Comparison of ENCODE assay signal across 8 mouse cellular contexts in the genomic region with DNA sequence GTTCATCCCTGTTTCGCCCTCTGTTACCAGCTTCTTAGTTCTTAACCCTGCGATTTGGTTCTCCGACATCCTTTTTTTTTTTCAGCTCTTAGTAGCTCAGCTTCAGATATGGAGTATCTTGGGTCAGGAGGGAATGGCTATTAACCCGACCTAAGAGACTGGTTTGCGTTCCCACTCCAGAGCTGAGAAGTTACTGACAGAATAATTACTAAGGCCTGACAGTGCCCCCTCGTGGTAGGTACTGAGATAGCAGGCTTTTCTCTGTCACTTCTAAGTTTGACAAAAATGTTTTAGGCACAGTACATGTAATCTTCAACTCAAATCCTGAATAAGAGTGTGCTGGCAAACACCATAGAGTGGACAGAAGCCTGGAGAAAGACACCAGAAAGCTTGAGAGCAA. TPM values are rescaled to one million over a fixed set of nuclear protein-coding genes. Genes with fewer than 3 reads are reported as not detected.
DNase-seq lines count a peak whose midpoint lies in the region; ATAC-seq and TF ChIP-seq lines count a peak whose summit lies in the region.

No protein-coding gene starts in this region.

- no peaks in the 10 kb centered on the region for H3K27me3 ChIP-seq in heart, embryonic 11.5 days (ENCODE audit: control insufficient read depth, insufficient read depth, low read length)
- no peaks in the 10 kb centered on the region for H3K27me3 ChIP-seq in forebrain, embryonic 12.5 days
- H3K27me3 ChIP-seq in hindbrain, postnatal 0 days (ENCODE audit: insufficient read depth, low read length), result no peaks in the 10 kb centered on the region

- H3K4me3 ChIP-seq in heart, embryonic 11.5 days (ENCODE audit: low read depth, low read length), result no peak overlapping the region
- no peak overlapping the region for H3K4me3 ChIP-seq in forebrain, embryonic 12.5 days (replicated peaks)
- H3K4me3 ChIP-seq in hindbrain, postnatal 0 days (ENCODE audit: low read length), result no peak overlapping the region

- no peak overlapping the region for H3K9ac ChIP-seq in heart, embryonic 11.5 days (ENCODE audit: low read depth, low read length)
- no peak overlapping the region for H3K9ac ChIP-seq in forebrain, embryonic 12.5 days
- H3K9ac ChIP-seq in hindbrain, postnatal 0 days (replicated peaks; ENCODE audit: low read length), result no peak overlapping the region

- peak; percentile 63 to 86 for DNase-seq in heart, adult 18-20 months
- peak; percentile 32 for DNase-seq in c-Kit-positive CD71-negative TER-119-negative erythroid progenitor cells, embryonic 14.5 days (ENCODE audit: low read depth)
- peak; percentile 88 for DNase-seq in hindbrain, postnatal 0 days (ENCODE audit: low spot score)
- DNase-seq in left cerebral cortex, adult 11 months (ENCODE audit: low spot score), result peak; percentile 42
- DNase-seq in spleen, postnatal 36 days (ENCODE audit: low spot score in 2 of 2), result peak; percentile 44 to 45

- no peak overlapping the region for H3K27ac ChIP-seq in heart, embryonic 11.5 days (ENCODE audit: low read depth, low read length)
- H3K27ac ChIP-seq in forebrain, embryonic 12.5 days, result no peak overlapping the region
- H3K27ac ChIP-seq in hindbrain, postnatal 0 days, result no peak overlapping the region

- H3K36me3 ChIP-seq in heart, embryonic 11.5 days (ENCODE audit: control insufficient read depth, insufficient read depth, low read length), result peaks cover 2% of the 10 kb centered on the region; the same call in 1 of the 2 replicates
- H3K36me3 ChIP-seq in forebrain, embryonic 12.5 days (replicated peaks), result no peaks in the 10 kb centered on the region; the same call in 1 of the 2 replicates
- H3K36me3 ChIP-seq in hindbrain, postnatal 0 days (ENCODE audit: insufficient read depth, low read length), result no peaks in the 10 kb centered on the region

- no peak for ATAC-seq in heart, embryonic 11.5 days (replicated peaks; ENCODE audit: insufficient number of reproducible peaks, low FRiP score, low TSS enrichment)
- ATAC-seq in forebrain, embryonic 12.5 days (ENCODE audit: low FRiP score), result peak; percentile 57; the same call in 1 of the 2 replicates
- ATAC-seq in hindbrain, postnatal 0 days, result 0 out of 2 replicates have a peak, but pooled peaks have one; percentile 62
- ATAC-seq in megakaryocyte-erythroid progenitor cell, adult 5-6 weeks (replicated peaks; ENCODE audit: low FRiP score, low TSS enrichment, poor library complexity, severe bottlenecking), result peak; percentile 79

- H3K4me2 ChIP-seq in heart, embryonic 11.5 days, result no peak overlapping the region
- no peak overlapping the region for H3K4me2 ChIP-seq in forebrain, embryonic 12.5 days
- no peak overlapping the region for H3K4me2 ChIP-seq in hindbrain, postnatal 0 days (ENCODE audit: low read depth, low read length)

- WGBS in heart, embryonic 11.5 days (ENCODE audit: insufficient replicate concordance), result 23% methylated on average over 6 of the region's 6 CpGs
- 24% methylated on average over 6 of the region's 6 CpGs for WGBS in forebrain, embryonic 12.5 days
- WGBS in hindbrain, postnatal 0 days, result 29% methylated on average over 6 of the region's 6 CpGs

- no peaks in the 10 kb centered on the region for H3K4me1 ChIP-seq in heart, embryonic 11.5 days (ENCODE audit: control insufficient read depth, insufficient read depth, low read length)
- H3K4me1 ChIP-seq in forebrain, embryonic 12.5 days, result no peaks in the 10 kb centered on the region
- no peaks in the 10 kb centered on the region for H3K4me1 ChIP-seq in hindbrain, postnatal 0 days (ENCODE audit: insufficient read depth, low read length)

- TF ChIP-seq CTCF in hindbrain, postnatal 0 days (IDR thresholded peaks at IDR 0.05; ENCODE audit: low read depth), result peak; percentile 88

- H3K9me3 ChIP-seq in heart, embryonic 11.5 days (replicated peaks; ENCODE audit: control insufficient read depth, low read length), result no peaks in the 10 kb centered on the region
- H3K9me3 ChIP-seq in forebrain, embryonic 12.5 days, result no peaks in the 10 kb centered on the region
- no peaks in the 10 kb centered on the region for H3K9me3 ChIP-seq in hindbrain, postnatal 0 days (ENCODE audit: low read length)

RNA-seq across cellular contexts. Expression of a gene that starts 27.4 kb away (rescaled TPM):
- not detected for total RNA-seq in heart, adult 18-20 months (2021)
- 0.21 and 0.41 TPM in 2 replicates for polyA plus RNA-seq in heart, embryonic 11.5 days (2014; fragmentation: Nextera tagmentation; extraction: Ambion mirVana)
- not detected in 2 replicates for polyA plus RNA-seq in forebrain, embryonic 12.5 days (2016; fragmentation: Nextera tagmentation; extraction: Ambion mirVana)
- not detected in 2 replicates for total RNA-seq in hindbrain, postnatal 0 days (2014; rRNA removed)
- 0.38 and 0.53 TPM in 2 replicates for polyA plus RNA-seq in hindbrain, postnatal 0 days (2015; fragmentation: Nextera tagmentation; extraction: Ambion mirVana)
- not detected in 2 replicates for total RNA-seq in megakaryocyte-erythroid progenitor cell, adult 5-6 weeks (2014; fragmentation: Nextera tagmentation)
- not detected in 2 replicates for total RNA-seq in megakaryocyte-erythroid progenitor cell, adult 5-6 weeks (2017)

RNA-seq across cellular contexts. Expression of a gene that starts 43.5 kb away (rescaled TPM):
- 10 to 100 TPM; 19.3 to 20.6 TPM for total RNA-seq in heart, adult 18-20 months (2021)
- 6.9 and 11.1 TPM in 2 replicates for polyA plus RNA-seq in heart, embryonic 11.5 days (2014; fragmentation: Nextera tagmentation; extraction: Ambion mirVana)
- polyA plus RNA-seq in forebrain, embryonic 12.5 days (2016; fragmentation: Nextera tagmentation; extraction: Ambion mirVana), result 1.5 and 2.4 TPM in 2 replicates
- 2.5 and 2.9 TPM in 2 replicates for total RNA-seq in hindbrain, postnatal 0 days (2014; rRNA removed)
- polyA plus RNA-seq in hindbrain, postnatal 0 days (2015; fragmentation: Nextera tagmentation; extraction: Ambion mirVana), result 1.6 and 1.8 TPM in 2 replicates
- total RNA-seq in megakaryocyte-erythroid progenitor cell, adult 5-6 weeks (2014; fragmentation: Nextera tagmentation), result 1.2 TPM in 1 of 2 replicates, not detected in the other
- total RNA-seq in megakaryocyte-erythroid progenitor cell, adult 5-6 weeks (2017), result not detected in 2 replicates

Comparison
In these comparisons a context has a peak if more than half of its experiments do, and no peak if none do; other contexts are left out.
1. DNase-seq: peak in every context shown above with its lines; median percentile 88 in hindbrain, postnatal 0 days; 74 in heart, adult 18-20 months; 44 in spleen, postnatal 36 days; 42 in left cerebral cortex, adult 11 months; 32 in c-Kit-positive CD71-negative TER-119-negative erythroid progenitor cells, embryonic 14.5 days.